Mouse (Mus musculus) central nervous system, embryonic 14 days (tissue): Measurements from ENCODE around the gene C1qtnf1. TPM values are rescaled to one million over a fixed set of nuclear protein-coding genes. Genes with fewer than 3 reads are reported as not detected.

ENCODE experiments used
- polyA plus RNA-seq: library from polyadenylated mRNA; depleted of rRNA; stranded (reverse); fragments of >200 nt; gene quantifications from 2 replicates; pipeline ENCODE4 v1.2.3, GENCODE M21; 2012; rRNA removed

The C1qtnf1 gene
- 3.9 and 7.0 TPM in 2 replicates for polyA plus RNA-seq

DNA sequence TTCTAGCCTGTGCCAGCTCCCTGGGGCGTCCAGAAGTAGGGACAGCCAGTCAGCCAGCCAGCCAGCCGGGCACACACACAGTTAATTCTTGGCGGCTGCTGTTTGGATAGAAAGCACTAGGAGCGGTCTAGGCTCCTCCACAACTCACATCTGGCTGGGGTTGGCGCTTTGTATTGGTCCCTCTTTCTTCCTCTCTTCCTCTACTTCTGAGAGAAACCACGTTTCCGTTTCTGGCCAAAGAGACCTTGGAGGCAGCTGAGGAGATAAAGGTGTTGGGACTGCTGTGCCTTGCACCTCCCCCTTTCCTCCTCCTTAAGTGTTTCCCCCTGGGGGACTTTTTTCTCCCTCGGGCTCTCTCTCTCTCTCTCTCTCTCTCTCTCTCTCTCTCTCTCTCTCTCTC is at the start of gene C1qtnf1:
C1qtnf1 (plus strand) TSS at position 218 of the 400 bp plus-strand sequence.

DNA sequence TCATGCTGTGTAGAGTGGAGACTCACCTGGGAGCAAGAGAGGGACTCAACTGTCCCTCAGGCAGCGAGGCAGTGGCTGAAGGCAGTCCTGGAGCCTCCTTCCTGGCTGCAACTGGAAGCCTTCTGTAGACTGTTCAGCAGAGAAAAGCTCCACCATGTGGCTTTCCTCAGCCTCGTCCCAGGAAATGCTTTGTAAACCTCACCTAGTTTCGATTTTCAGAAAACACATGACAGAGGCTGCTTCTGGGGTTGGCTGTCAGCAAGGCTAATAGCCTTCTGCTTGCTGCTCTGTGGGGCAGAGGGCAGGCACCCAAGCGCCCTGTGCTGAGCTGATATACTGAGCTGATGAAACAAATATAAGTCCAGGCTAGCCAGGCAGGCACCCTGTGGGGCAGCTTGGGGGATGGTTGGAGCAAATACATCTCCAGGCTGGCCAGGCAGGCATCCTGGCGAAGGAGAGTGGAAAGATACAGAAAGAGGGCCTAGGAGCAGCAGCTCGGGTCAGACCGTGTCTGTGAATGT is 26.2 kb upstream of the C1qtnf1 start, which contains the start of gene Lgals3bp:
Lgals3bp (minus strand) TSS at position 333 of the 521 bp plus-strand sequence.

DNA sequence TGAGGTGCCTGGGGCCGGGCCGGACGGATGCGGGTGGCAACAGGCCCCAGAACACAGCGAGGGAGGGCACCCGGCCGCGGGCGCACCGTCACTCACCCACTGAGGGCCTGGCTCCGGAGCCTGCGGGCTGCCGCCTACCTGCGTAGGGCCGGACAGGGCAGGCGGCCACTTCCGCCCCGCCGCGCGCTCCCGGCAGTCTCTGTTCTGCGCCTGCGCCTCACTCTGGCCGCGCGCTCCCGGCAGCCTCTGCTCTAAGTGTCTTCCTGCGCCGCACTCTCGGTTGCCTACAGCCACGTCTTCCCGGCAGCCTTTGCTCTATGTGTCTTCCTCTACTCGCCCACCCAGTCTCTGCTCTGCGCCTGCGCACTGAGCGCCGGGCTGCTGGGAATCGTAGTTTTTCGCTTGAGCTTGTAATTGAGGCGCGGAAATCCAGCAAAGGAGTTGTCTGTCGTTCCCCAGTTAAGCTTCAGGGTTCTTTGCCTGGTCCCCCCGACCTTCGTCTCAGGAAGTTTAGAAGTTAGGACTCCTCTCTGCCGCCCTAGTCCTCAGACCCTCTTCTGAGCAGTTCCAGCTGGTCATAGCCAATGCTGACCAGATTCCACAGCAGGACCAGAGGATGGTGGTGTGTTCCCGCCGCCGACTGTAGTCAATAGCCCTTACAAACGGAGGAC is 9.0 kb upstream of the C1qtnf1 start, which contains the start of gene Cant1:
Cant1 (minus strand) TSS at position 253 of the 671 bp plus-strand sequence.

DNA sequence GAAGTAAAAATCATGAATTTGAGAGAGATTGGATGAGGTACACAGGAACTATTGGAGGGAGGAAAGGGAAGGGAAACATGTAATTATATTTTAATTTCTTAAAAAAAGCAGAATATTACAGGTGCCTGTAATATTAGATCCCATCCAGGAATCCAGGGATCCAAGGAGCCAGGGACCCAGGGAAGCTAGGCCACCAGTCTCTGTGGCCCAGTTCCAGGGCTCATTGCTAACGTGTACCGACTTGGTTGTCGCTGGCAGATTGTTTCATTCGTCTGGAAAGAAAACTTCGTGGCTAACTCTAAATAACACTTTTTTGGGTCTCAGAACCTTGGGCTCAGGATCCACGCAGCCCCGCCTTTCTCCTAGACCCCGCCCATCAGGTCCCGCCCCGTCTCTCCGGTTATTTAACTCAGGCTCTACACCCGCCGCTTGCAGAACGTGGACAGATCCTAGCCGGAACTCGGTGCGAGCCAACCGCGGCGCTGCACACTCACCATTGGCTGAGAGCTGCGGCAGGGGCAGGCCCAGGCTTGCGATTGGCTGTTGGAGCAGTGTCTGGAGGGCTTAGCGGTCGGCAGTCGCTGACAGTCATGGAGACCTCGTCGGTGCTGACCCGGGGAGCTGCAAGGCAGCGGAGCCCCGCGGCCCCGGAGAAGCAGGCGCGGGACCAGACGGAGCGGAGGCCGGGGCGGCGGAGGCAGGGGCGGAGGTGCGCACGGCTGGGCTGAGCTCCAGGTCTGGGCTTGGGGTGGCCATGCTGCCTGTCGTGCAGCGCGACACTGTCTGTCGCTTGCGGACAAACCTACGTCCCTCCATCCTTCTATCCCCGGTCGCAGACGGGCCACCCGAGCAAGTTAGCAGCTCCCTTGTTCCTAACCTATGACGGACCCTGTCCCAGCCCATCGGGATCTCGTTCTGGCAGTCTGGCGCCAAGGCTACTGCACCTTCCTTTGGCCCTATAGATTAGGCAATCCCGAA is 48.7 kb downstream of the C1qtnf1 start, which contains the start of gene Engase:
Engase (plus strand) TSS at position 434 of the 978 bp plus-strand sequence.

Other genes with a start within 250 kb of the C1qtnf1 start
- gene Cyth1, start 179.6 kb upstream of the C1qtnf1 start, polyA plus RNA-seq: 34.8 and 35.3 TPM in 2 replicates
- 18.4 and 20.0 TPM in 2 replicates for gene Usp36, start 138.0 kb upstream of the C1qtnf1 start, polyA plus RNA-seq
- 0.37 and 0.55 TPM in 2 replicates for gene Cep295nl, start 85.7 kb upstream of the C1qtnf1 start, polyA plus RNA-seq
- 63.0 and 89.1 TPM in 2 replicates for gene Timp2, start 72.5 kb upstream of the C1qtnf1 start, polyA plus RNA-seq
- gene Lgals3bp, start 26.1 kb upstream of the C1qtnf1 start, polyA plus RNA-seq: 11.6 and 13.5 TPM in 2 replicates
- gene Cant1, start 9.1 kb upstream of the C1qtnf1 start, polyA plus RNA-seq: 35.0 and 37.3 TPM in 2 replicates
- gene Engase, start 48.6 kb downstream of the C1qtnf1 start, polyA plus RNA-seq: 6.0 and 8.7 TPM in 2 replicates